Mouse (Mus musculus) urinary bladder, adult 2 months (tissue): ENCODE measurements around the gene Cox10. TPM values are rescaled to one million over a fixed set of nuclear protein-coding genes. Genes with fewer than 3 reads are reported as not detected.

ENCODE experiments used
- DNase-seq: peaks from one replicate; pipeline ENCODE4 v3.0.0; 2022; ENCODE audit warnings: low spot score
- polyA plus RNA-seq: library from polyadenylated mRNA; depleted of rRNA; stranded (reverse); fragments of >200 nt; gene quantifications from 2 replicates; pipeline ENCODE4 v1.2.3, GENCODE M21; 2012

Cox10 gene
- polyA plus RNA-seq, 1 experiment: 6.4 TPM

DNA sequence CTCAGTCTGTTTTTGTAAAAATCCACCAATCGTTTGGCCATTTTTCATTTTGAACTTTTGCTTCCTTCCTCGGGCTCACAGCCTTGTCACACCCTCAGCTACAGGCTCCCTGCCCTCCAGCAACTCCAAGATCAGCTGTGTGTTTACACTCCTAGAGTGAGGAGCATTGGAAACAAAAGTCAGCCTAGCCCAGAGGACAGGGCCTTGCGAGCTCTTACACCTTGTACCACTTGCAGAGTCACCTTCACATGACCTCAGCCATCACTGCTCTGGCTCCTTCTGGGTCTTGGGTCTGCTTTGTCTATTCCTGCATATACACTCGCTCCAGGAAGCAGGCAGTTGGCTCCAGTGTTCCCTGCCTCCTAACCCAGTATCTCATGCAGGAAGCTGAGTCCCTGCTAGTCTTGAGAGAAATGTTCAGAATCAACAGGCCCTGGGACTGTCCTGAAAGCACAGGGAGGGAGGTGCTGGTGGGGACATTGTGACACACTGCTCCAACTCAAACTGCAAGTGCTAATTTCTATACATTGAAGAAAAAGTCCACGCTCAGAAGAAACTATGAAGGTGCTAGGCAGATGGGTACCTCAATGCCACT is 79.0 kb downstream of the Cox10 start:
- DNase-seq: no peak

DNA sequence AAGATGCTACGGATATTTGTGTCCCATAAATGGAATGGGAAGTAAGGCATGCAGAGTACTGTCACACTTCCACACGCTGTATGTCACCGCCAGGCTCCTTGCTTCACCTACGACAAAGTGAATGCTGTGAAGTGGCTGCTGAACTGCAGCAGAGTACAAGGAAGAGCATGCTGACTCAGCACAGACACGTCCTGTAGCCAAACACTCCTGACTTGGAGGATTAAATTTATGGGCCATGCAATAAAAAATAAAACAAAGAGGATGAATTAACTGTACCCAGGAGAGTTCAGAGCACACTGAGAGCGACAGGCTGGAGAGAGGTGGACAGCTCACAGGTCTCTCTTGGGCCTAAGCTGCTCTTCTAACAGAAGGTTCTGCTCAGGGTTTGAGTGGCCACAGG is 79.8 kb downstream of the Cox10 start:
- no peak for DNase-seq

DNA sequence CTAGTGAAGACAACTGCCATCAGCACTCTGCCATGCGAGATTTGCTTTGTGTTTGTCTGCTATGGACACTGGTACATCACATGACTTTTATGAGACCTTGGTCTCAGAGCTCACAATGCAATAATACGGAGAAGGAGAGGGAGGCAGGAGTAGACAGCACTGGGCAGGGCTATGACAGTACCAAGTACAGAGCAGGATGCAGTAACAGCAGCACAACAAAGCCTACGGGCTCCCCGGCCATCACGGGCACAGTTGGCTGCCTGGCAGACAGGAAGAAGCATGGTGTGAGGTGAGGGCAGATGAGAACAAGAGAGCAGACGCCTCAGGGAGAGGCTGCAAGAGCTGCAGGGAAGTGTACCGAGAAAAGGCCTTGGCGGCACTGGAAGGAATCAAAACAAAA is 87.3 kb downstream of the Cox10 start:
- DNase-seq: no peak

DNA sequence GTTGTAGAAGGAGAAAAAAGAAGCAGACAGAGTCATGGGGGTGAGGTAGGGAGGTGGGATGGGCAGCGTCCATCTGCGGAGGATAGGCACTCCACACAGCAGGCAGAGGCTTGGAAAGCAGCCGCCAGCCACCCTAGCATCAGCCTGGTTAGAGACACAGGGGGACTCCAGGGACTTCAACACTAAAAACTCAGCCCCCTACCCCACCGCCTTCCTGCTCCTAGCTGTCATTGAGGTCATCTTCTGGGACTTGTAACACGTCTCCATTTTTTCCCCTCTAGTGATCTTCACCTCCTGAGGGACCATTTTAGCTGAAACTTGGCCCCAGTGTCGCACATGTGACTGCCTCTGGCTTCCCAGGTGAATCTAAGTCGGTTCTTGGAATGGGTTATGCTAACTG is 88.5 kb downstream of the Cox10 start:
- DNase-seq: no peak

DNA sequence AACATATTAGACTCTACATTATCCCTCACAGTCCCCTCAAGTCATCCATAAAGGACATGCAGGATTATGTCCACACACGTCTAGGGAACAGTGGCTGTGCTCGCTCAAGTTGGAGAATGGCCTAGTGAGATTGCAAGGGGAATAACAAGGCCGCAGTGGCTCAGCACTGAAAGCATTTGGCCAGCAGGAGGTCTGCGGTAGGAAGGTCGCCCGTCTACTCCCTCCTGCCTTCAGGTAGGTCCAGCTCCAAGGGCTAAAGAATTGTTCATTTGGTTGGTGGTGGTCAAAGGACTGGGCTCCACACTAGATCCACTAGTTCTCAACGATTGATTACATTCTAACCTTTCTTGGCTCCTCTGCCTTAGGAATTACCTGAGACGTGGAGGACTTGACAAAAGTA is 89.0 kb downstream of the Cox10 start:
- DNase-seq: no peak

DNA sequence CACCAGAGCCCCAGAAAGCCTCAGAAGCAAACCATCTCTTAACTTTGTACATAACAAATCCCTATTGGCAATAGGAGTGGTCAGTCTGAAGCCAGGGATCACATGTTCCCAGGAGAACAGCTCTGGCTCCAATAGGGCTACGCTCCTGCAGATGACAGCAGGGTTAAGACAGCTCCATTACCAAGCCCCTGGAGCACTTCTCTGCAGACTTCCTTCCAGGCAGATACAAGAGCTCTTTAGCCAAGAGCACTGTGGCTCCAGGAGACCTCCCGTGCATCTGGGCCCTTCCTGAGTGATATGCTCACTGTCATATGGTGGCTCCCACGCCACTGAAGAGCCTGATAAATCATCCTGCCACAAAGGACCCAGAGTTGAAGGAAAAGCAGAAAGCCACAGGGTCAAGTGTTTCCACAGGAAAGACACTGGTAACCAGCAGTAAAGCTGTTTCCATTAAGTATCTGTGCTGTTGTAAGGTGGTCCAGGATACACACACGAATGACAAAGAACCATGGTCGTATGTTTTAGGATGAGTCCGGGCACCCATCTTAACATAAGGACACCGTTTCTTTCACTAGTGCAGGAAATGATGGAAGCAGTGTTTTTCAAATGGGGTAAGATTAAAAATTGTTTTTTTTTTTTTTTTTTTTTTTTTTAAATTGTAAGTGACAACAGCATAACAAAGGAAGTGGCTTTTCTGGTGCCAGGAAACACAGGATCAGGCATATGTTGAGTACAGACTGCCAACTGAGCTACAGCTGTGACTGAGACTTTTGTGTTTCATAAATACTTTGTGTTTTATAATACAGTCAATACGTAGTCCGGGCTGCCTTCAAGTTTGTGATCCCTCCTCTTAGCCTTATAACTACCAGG is 90.0 kb downstream of the Cox10 start:
- DNase-seq: no peak

DNA sequence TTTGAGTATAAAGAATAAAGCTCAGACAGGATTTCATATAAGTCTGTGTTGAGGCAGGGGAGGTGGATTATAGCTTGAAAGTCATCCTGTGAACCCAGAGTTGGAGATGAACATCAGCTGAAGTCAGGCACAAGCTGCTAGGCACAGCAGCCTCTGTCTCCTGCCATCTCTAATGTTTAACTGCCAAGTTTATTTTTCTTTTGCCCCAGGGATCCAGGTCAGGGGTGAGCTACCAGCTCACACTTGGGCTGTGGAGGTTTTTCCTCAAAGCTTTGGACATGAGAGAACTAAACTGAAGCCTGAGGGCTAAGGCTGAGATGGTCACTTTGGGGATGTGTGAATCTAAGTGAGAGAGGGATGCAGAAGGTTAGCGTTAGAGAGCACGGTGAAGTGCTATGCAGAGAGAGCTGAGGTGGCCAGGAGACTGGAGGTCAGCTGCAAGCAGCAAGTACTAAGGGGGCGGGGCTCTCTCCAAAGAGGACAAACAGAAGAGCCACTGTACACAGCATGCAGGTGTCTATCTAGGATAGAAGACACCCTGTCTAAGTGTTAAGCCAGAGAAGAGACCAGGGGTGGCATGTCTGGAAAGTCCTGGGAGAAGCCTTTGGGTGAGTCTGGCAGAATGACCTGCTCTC is 91.1 kb downstream of the Cox10 start:
- DNase-seq: no peak

DNA sequence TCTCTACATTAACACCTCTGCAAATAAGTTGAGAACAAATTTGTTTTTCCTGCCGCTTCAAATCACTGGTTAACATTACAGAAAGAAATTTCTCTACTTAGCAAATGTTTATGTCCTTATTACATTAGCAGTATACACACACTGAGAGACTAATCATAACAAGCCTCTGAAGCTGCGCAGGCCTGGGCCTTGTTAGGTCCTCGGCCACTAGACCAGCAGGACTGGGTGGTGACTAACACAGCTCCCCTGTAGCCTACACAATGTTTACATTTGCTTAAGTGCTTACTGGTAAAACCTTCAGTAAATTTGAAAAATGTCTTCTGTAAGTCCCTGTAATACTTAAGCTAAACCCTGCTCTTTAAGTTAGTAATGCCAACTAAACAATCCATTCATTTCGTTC is 92.6 kb downstream of the Cox10 start:
- no peak for DNase-seq

DNA sequence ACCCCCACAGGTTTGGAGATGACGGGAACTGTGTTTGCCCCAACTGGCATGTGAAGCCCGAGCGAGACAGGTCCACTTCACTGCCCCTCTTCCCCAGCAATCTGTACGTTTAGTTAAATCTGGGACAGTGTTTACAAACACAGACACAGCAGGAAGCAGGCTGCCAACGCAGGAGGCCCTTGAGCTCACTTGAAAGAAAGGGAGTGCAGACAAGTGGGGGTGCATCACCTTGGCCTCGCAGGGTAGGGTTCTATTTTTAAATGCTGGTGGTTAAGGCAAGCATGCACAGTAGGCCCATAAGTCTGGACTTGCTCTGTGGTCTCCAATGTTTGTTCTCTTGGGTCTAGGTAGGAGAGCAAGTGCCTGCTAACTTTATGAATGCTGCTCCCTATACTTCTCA is 93.8 kb downstream of the Cox10 start:
- DNase-seq: no peak

DNA sequence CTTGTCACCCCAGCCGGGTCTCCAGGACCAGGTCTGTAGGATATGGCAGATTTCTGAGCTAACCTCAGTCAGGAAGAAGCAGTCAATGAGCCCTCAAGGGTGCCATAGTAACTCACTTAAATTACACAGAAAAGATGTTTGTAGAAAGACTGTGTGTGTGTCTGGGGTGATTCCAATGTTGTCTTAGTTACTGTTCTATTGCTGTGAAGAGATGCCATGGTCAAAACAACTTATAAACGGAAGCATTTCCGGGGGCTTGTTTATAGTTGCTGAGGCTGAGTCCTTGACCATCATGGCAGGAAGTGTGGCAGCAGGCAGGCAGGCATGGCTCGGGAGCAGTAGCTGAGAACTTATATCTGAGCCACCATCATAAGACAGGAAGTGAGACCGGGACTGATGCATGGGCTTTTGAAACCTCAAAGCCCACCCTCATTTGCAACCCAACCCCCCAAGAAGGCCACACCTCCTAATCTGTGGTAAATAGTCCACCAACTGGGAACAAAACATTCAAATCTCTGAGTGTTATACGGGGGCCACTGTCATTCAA is 94.6 kb downstream of the Cox10 start:
- no peak for DNase-seq

DNA sequence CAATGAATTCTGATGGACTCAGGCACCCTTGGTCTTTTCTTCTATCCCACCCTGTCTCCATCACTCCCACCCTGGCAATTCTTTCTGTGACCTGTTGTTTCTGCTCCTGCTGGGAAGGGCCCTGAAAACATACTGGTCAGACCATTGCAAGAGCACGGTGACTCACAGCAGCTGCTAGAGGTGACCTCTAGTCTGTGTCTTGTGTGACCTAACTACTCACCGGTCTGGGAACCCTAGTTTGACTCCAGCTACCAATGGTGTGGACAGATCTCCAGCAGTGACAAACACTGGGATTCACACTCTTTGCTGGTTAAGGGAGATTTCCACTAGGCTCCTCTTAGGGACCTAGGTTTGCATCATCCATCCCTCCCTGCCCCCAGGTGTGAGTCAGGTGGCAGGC is 101.5 kb downstream of the Cox10 start:
- DNase-seq: no peak

DNA sequence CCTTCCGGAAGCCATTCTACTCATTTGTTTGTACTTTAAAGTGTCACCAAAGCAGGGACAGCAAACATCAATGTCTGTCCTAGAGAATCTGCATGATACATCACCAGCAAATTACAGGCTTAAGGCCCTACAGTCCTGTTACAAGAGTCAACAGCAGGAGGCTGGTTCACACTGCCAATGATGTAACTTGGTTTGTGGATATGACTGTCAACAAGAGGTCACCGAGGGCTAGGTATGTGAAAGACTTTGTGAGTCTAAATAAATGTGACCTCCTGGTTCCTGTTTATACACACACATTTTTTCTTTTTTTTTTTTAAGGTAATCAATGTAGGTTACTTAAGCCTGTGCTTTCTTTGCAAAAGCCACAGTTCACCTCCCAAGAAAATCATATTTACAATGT is 102.5 kb downstream of the Cox10 start:
- DNase-seq: no peak

DNA sequence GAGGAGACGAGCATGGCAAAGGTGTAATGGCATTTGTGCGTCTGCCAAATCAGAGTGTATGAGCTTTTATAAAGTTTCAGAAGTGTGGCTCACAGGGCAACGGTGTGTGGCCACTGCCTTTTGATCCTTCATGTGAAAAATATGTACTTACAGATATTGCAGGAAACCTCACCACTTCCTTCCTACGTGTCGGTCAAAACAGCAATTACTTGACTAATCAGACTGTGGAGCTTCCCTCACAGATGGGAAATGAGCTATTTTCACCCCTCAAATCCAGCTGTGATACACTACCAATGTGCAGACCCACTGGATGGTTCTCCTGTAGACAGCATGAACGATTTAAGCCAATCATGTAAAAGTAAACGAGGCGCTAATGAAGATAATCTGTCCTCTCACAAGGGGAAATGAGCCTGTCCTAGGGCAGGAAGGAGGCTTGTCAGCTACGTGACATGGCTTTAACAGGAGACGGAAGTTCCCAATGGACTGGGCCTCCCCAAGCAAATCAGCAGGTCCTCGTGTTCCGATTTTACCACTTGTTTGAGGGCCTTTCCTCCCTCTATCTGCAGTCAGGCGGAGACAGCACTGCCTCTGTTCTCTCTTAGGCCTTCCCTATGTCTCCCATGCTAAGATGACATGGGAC is 103.9 kb downstream of the Cox10 start:
- no peak for DNase-seq

DNA sequence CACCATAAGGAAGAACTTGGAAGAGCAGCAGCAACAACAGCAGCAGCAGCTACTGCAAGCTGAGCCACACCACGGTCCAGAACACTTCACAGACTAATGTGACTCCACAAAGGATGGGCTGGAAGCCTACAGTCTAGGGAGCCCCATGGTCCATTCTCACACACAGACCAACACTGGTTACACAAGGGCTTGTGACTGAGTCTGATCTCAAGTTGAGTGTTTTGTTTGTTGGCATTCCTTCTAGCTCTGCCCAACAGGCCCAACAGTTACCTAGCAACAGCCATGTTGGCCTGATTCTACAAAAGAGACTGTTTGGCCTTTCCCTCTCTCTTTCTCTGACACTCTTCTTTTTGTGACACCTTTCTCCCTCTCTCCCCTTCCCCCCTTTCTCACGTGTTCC is 105.3 kb downstream of the Cox10 start:
- no peak for DNase-seq

DNA sequence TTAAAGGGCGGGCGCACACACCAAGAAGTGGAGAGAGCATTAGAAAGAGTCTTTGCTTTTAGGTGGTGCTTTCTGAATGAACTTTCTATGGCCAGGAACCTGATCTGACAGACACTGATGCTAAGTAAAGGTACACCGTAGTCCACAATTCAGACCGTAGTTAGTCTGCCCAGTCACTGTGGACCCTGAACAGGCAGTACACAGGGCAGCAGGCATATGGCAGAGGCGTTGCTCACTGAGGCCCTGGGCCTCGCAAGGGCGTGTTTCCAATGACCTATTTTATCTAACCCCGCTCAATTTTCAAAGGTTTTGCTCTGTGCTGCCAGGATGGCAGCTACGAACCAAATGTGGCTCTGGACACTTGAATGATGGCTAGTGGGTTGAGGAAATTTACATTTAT is 107.8 kb downstream of the Cox10 start:
- DNase-seq: no peak

DNA sequence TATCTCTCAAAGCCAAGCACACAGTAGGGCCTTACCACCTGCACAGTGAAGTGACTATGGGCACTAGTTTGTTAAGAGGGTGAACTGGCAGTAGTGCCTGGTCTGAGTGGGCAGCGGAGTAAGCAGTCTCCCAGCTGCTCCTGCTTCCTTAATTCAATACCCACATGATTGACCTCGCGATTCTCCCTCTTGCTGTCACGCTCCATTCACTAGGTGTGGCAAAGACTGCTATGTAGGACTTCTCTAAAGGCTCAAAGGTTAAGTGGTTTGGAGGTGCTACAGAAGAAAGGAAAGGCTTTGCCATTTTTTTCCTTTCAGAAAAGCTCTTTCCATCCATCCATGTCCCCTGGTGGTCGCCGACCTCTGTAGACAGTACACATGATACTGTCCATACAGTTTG is 108.5 kb downstream of the Cox10 start:
- no peak for DNase-seq

DNA sequence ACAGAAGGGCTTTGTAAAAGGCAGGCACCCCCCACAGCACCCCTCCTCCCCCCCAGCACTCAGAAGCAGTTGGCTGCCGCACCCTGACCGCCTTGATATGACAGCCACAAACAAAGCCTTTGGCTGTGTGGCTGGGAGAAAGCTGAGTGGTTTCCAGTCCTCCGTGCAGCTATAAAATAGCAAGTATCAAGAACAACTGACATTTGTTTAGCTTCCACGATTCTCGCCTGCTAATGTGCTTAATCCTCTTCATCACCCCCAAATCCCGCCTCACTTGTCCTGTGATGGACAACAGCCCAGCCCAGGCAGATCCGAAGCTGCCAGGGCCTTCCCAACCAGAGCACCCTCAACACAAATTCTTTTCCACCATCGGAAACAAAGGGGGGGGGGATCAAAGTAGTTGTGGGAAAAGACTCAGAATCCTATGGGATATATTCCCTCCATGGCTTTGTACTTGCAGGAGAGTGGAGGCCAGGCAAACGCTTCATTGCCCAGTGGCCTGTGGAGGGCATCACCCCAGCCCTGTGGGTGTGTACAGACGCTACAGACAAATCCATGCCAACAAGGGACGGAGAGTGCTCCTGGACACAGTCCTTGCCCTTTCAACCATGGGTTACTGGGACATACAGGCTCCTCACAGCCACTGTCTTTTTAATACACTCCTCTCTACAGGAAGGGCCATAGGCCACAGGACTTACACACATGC is 109.9 kb downstream of the Cox10 start:
- no peak for DNase-seq

DNA sequence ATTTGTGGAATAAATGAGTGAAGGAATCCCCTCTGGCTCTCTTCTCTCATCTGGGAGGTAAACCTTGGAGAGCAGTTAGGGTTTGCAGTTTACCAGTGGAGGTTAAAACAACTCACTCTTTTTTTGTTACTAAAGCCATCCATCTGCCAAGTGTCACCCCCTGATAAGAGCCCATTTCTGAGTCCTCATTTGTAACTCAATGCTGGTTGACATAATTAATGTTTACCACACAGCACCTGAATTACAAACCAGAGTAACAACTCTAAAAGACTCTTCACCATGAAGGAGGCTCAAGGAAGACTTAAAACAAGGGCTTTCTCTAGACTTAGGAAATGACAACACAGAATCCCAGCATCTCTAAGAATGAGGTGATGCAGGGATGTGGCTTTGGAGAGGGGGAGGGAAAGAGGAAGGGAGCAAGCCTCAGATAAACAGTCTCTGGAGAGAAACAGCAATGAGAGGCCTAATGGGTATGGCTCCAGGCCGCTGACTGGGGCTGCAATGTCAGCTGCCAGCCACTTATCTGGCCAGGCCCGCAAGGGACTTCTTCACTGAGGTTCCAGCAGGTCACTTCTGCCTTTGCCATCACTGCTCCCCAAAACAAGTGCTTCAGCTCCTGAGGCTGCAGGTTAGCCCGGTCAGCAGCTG is 110.8 kb downstream of the Cox10 start:
- no peak for DNase-seq

DNA sequence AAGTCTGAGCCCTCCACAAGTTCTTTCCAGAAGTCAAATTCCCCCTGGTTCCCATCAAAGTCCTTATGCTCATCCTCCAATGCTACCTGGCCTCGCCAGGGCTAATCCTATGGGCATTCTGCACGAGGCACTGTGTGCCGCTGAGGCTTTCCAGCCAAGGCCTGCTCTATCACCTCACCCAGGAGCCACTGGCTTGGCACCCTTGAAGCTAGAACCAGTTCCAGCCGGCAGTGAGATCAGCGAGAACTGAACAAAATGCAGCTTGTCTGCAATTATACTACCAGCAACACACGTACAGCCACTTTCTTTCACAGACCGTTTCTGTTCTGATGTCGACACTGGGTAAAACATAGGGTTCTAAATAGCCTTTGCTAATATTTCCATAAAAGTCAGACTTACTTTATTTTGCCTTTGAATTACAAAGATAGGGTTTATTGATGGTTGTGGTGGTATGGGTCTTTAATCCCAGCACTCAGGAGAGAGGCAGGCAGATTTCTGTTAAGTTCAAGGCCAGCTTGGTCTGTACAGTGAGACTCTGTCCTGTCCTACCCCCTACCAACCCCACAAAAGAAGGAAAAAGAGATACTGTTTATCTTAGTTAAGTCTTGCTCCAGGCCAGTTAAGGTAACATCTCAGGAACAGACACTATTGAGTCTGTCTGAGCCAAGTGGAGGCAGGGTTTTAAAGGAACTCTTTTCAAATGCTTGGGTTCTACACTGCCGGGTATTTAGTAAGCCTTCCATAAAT is 111.5 kb downstream of the Cox10 start:
- DNase-seq: no peak

DNA sequence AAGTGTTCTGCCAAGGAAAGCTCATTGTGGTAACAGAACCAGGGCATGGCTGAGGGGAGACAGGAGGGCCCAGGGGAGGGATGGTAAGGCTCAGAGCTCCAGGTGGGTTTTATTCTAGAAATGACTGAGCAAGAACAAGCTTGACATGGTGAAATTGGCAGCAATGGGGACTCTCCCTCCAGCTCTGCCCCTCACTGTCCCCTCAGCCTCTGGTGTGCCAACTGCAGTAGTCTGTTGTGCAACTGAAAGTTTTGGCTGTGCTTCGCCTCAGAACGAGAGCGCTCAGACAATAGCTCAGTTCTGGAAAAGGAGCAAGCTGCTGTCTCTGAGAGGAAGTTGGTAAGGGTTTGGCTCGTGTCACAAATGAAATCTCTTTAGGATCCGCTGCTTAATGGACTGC is 113.8 kb downstream of the Cox10 start:
- DNase-seq: no peak

DNA sequence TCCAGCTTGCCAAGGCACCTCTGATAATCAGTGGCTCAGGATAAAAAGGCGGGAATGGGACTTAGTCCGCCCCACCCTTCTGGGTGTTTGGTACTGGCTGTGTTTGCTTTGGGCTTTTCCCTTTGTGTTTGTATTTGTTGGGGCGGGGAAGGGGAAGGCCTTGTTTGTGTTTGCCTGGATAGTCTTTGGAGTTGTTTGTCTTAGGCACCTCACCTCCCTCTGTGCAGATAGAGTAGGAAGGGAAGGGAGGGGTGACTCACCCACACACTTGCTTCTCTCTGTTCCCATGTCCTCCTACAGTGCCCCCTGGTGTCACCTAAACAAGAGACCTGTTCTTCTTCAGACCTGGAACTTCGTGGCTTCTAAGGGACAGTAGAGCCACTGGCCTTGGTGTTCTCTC is 122.1 kb downstream of the Cox10 start:
- no peak for DNase-seq
